Mouse (Mus musculus) CH12.LX (cell line): ENCODE measurements around the gene Rbms2.

Experiments used
- CTCF ChIP-seq, 2 experiments: IDR thresholded peaks in 1 of 2; conservative IDR thresholded peaks in 1 of 2; 2 replicates each; pipeline ENCODE4 v1.5.1; 2011 to 2012; ENCODE audit warnings: low read depth in 2 of 2, low read length in 2 of 2, improper control_type of control experiment in 1 of 2, inconsistent platforms in 1 of 2, mild to moderate bottlenecking in 1 of 2, moderate library complexity in 1 of 2
- KAT2A ChIP-seq: IDR thresholded peaks from 2 replicates; pipeline ENCODE4 v1.6.1; 2012; ENCODE audit warnings: low read length, improper control_type of control experiment, inconsistent platforms; ENCODE audit not compliant: insufficient replicate concordance
- MAX ChIP-seq: IDR thresholded peaks from 2 replicates; pipeline ENCODE4 v1.6.1; 2011; ENCODE audit warnings: low read length, improper control_type of control experiment
- POLR2A ChIP-seq: IDR thresholded peaks from 2 replicates; pipeline ENCODE4 v1.6.1; 2011; ENCODE audit warnings: low read depth, mild to moderate bottlenecking, improper control_type of control experiment, low read length
- SMC3 ChIP-seq: IDR thresholded peaks from 2 replicates; pipeline ENCODE4 v1.6.1; 2011; ENCODE audit warnings: low read depth, low read length, improper control_type of control experiment
- TCF12 ChIP-seq: IDR thresholded peaks from 2 replicates; pipeline ENCODE4 v1.6.1; 2014; ENCODE audit warnings: low read depth, mild to moderate bottlenecking, inconsistent platforms, low read length, improper control_type of control experiment
- ZNF384 ChIP-seq: IDR thresholded peaks from 2 replicates; pipeline ENCODE4 v1.6.1; 2012; ENCODE audit warnings: low read depth, low read length, improper control_type of control experiment, inconsistent platforms

- TF ChIP-seq TCF12 = no peak
- TF ChIP-seq ZNF384 = peak; percentile 87
- TF ChIP-seq CTCF (conservative IDR thresholded peaks at IDR 0.05 in 1 of 2, IDR thresholded peaks at IDR 0.05 in 1 of 2; ENCODE audit: low read depth in 2 of 2, low read length in 2 of 2) = peak; percentile 77 to 78
- TF ChIP-seq POLR2A = no peak
- no peak for TF ChIP-seq KAT2A
- no peak for TF ChIP-seq MAX
- TF ChIP-seq SMC3 = peak; percentile 50
These were observed 32.8 kb upstream of the Rbms2 start for GRCm38 (mm10) chr10:128212871-128213323.
